Mouse (Mus musculus) CH12.LX (cell line): ENCODE data around the gene Rrp12. TPM values are rescaled to one million over a fixed set of nuclear protein-coding genes. Genes with fewer than 3 reads are reported as not detected.

ENCODE experiments used
- DNase-seq: peaks from one replicate; pipeline ENCODE4 v3.0.0-alpha.2; 2013; ENCODE audit errors: extremely low read depth
- H3K27ac ChIP-seq: 2 replicates; pipeline ENCODE4 v1.5.1; 2012; ENCODE audit warnings: low read depth, mild to moderate bottlenecking, control low read depth, moderate library complexity; ENCODE audit not compliant: insufficient read depth
- H3K27me3 ChIP-seq: replicated peaks from 2 replicates; pipeline ENCODE3; 2012; ENCODE audit warnings: inconsistent platforms
- H3K36me3 ChIP-seq, 2 experiments: replicated peaks in 1 of 2; 2 replicates each; pipeline versions ENCODE3 to v1.6.1; 2012; ENCODE audit warnings: inconsistent platforms in 1 of 2, low read length in 1 of 2, mild to moderate bottlenecking in 1 of 2, mixed read lengths in 1 of 2, moderate library complexity in 1 of 2; ENCODE audit not compliant: control insufficient read depth in 1 of 2, insufficient read depth in 1 of 2
- H3K4me1 ChIP-seq, 2 experiments: 2 replicates each; pipeline ENCODE4 v1.6.1; 2012; ENCODE audit warnings: inconsistent platforms in 1 of 2, moderate library complexity in 1 of 2; ENCODE audit not compliant: insufficient read depth in 2 of 2, control insufficient read depth in 1 of 2
- H3K4me2 ChIP-seq: 2 replicates; pipeline ENCODE4 v1.6.1; 2012; ENCODE audit warnings: low read depth, mild to moderate bottlenecking, control low read depth; ENCODE audit not compliant: poor library complexity, insufficient read depth, severe bottlenecking
- H3K4me3 ChIP-seq, 3 experiments: fragments of 150-350 bp in 1 of 3; sonication (generic) in 1 of 3; replicated peaks in 1 of 3; 2 replicates each; pipeline versions ENCODE3 to v1.5.1; 2011 to 2012; ENCODE audit warnings: low read depth in 2 of 3, low read length in 2 of 3, mild to moderate bottlenecking in 2 of 3, moderate library complexity in 2 of 3, control low read depth in 1 of 3, improper control_type of control experiment in 1 of 3, inconsistent platforms in 1 of 3, mixed read lengths in 1 of 3; ENCODE audit not compliant: poor library complexity in 1 of 3
- H3K79me2 ChIP-seq: replicated peaks from 2 replicates; pipeline ENCODE4 v1.6.1; 2012; ENCODE audit warnings: mild to moderate bottlenecking, moderate library complexity; ENCODE audit not compliant: control insufficient read depth, poor library complexity, insufficient read depth, severe bottlenecking; ENCODE audit errors: extremely low read depth
- H3K9ac ChIP-seq: 2 replicates; pipeline ENCODE4 v1.6.1; 2012; ENCODE audit warnings: low read depth, mild to moderate bottlenecking, control low read depth, moderate library complexity; ENCODE audit not compliant: insufficient read depth
- H3K9me3 ChIP-seq: replicated peaks from 2 replicates; pipeline ENCODE3; 2012; ENCODE audit warnings: low read length, inconsistent platforms, mixed read lengths
- BHLHE40 ChIP-seq: IDR thresholded peaks from 2 replicates; pipeline ENCODE4 v1.6.1; 2011; ENCODE audit warnings: mild to moderate bottlenecking, low read depth, low read length, improper control_type of control experiment
- CTCF ChIP-seq, 2 experiments: IDR thresholded peaks in 1 of 2; conservative IDR thresholded peaks in 1 of 2; 2 replicates each; pipeline ENCODE4 v1.5.1; 2011 to 2012; ENCODE audit warnings: low read depth in 2 of 2, low read length in 2 of 2, improper control_type of control experiment in 1 of 2, inconsistent platforms in 1 of 2, mild to moderate bottlenecking in 1 of 2, moderate library complexity in 1 of 2
- E2F4 ChIP-seq: IDR thresholded peaks from 2 replicates; pipeline ENCODE4 v1.6.1; 2011; ENCODE audit warnings: low read depth, low read length, improper control_type of control experiment; ENCODE audit not compliant: insufficient replicate concordance
- JUN ChIP-seq: IDR thresholded peaks from 2 replicates; pipeline ENCODE4 v1.6.1; 2011; ENCODE audit warnings: low read depth, mild to moderate bottlenecking, low read length, improper control_type of control experiment, moderate library complexity; ENCODE audit not compliant: insufficient read depth
- MAFK ChIP-seq: IDR thresholded peaks from 2 replicates; pipeline ENCODE4 v1.6.1; 2011; ENCODE audit warnings: low read length, improper control_type of control experiment; ENCODE audit not compliant: insufficient replicate concordance
- NRF1 ChIP-seq: IDR thresholded peaks from 2 replicates; pipeline ENCODE4 v1.6.1; 2014; ENCODE audit warnings: low read depth, mild to moderate bottlenecking, inconsistent platforms, low read length, improper control_type of control experiment, moderate library complexity
- PAX5 ChIP-seq: IDR thresholded peaks from 2 replicates; pipeline ENCODE4 v1.6.1; 2012; ENCODE audit warnings: low read length, inconsistent platforms, mixed read lengths
- RAD21 ChIP-seq: IDR thresholded peaks from 2 replicates; pipeline ENCODE4 v1.6.1; 2011; ENCODE audit warnings: low read depth, mild to moderate bottlenecking, low read length, improper control_type of control experiment, moderate library complexity
- TCF12 ChIP-seq: IDR thresholded peaks from 2 replicates; pipeline ENCODE4 v1.6.1; 2014; ENCODE audit warnings: low read depth, mild to moderate bottlenecking, inconsistent platforms, low read length, improper control_type of control experiment
- USF1 ChIP-seq: IDR thresholded peaks from 2 replicates; pipeline ENCODE4 v1.6.1; 2014; ENCODE audit warnings: low read depth, mild to moderate bottlenecking, inconsistent platforms, low read length, improper control_type of control experiment
- USF2 ChIP-seq: conservative IDR thresholded peaks from 2 replicates; pipeline ENCODE4 v1.6.1; 2011; ENCODE audit warnings: low read depth, low read length, improper control_type of control experiment
- ZMIZ1 ChIP-seq: IDR thresholded peaks from 2 replicates; pipeline ENCODE4 v1.6.1; 2012; ENCODE audit warnings: low read depth, mild to moderate bottlenecking, inconsistent platforms, low read length, improper control_type of control experiment
- ZNF384 ChIP-seq: IDR thresholded peaks from 2 replicates; pipeline ENCODE4 v1.6.1; 2012; ENCODE audit warnings: low read depth, low read length, improper control_type of control experiment, inconsistent platforms
- dilution Hi-C: fragments of 300-500 bp; cut with MboI; formaldehyde crosslinking; loops from 2 replicates; pipeline ENCODE4 v1.14.3; 2020; ENCODE audit warnings: low sequenced_read_pairs; ENCODE audit not compliant: extremely low pct_unique_long_range_greater_than_20kb, extremely low pct_ligation_motif_present
- in situ Hi-C: fragments of 300-500 bp; cut with MboI; formaldehyde crosslinking; loops from 3 replicates; pipeline ENCODE4 v1.14.3; 2019; ENCODE audit warnings: low sequenced_read_pairs, low pct_ligation_motif_present, low pct_unique_long_range_greater_than_20kb, mixed read lengths
- polyA plus RNA-seq: library from polyadenylated mRNA; unstranded; fragments of >175 nt; gene quantifications from 2 replicates; pipeline ENCODE4 v1.2.1, GENCODE M21; 2012; ENCODE audit warnings: low read depth; ENCODE audit not compliant: insufficient read length
- total RNA-seq, 2 experiments: library from RNA; depleted of rRNA; stranded (reverse); fragments of 300-350 nt in 1 of 2; fragments of >200 nt in 1 of 2; gene quantifications; 2 replicates each; pipeline ENCODE4 v1.2.3; 2012 to 2014

Gene Rrp12
- total and polyA plus RNA-seq, 3 experiments, result 20.1 to 64.3 (median 42.5) TPM

GRCm38 (mm10) chr19:41906311-41907078, 10.5 kb upstream of the Rrp12 start:
- DNase-seq, result no peak
- Histone ChIP-seq H3K27me3 (no peaks in the 10 kb centered on the region), H3K4me1 (peaks cover 0 to 4% of the 10 kb centered on the region in 2 experiments; a peak in 2 of 4 replicates), H3K79me2 (no peaks in the 10 kb centered on the region), H3K9ac (no peak overlapping the region), H3K4me3 (no peak overlapping the region), H3K36me3 (no peaks in the 10 kb centered on the region), H3K9me3 (no peaks in the 10 kb centered on the region), H3K27ac (no peak overlapping the region), H3K4me2 (no peak overlapping the region)
- TF ChIP-seq USF2, result no peak
- TF ChIP-seq E2F4, result no peak
- no peak for TF ChIP-seq ZMIZ1
- TF ChIP-seq MAFK, result no peak
- no peak for TF ChIP-seq ZNF384
- no peak for TF ChIP-seq NRF1
- no peak for TF ChIP-seq PAX5
- no peak for TF ChIP-seq TCF12
- TF ChIP-seq CTCF (conservative IDR thresholded peaks at IDR 0.05 in 1 of 2, IDR thresholded peaks at IDR 0.05 in 1 of 2; ENCODE audit: low read depth in 2 of 2, low read length in 2 of 2), result no peak
- dilution Hi-C loops (no loop called here), in situ Hi-C loops (no loop called here)

GRCm38 (mm10) chr19:41905246-41905645, 9.3 kb upstream of the Rrp12 start:
- peaks cover 3 to 11% of the 10 kb centered on the region in 2 experiments for H3K4me1 ChIP-seq
- no peak overlapping the region for H3K27ac ChIP-seq

More at GRCm38 (mm10) chr19:41905246-41905645, 9.3 kb upstream of the Rrp12 start:
- no peaks in the 10 kb centered on the region for H3K79me2 ChIP-seq
- dilution Hi-C loops, result no loop called here
- TF ChIP-seq RAD21, result no peak
- no peak for TF ChIP-seq BHLHE40
- TF ChIP-seq USF2, result no peak
- no peak for TF ChIP-seq JUN
- no peak for TF ChIP-seq USF1
- TF ChIP-seq E2F4, result no peak
- TF ChIP-seq, all 38 proteins: peak for 0
- Histone ChIP-seq H3K9me3 (no peaks in the 10 kb centered on the region), H3K4me3 (no peak overlapping the region), H3K4me2 (no peak overlapping the region), H3K27me3 (no peaks in the 10 kb centered on the region), H3K9ac (no peak overlapping the region), H3K36me3 (no peaks in the 10 kb centered on the region)
- in situ Hi-C loops, result no loop called here
- no peak for DNase-seq
